Mouse (Mus musculus): Measurements from ENCODE around the gene Tph2.
"Not testable (repeated sequence)": the region's sequence is repeated elsewhere in the genome, so short reads cannot be mapped to it uniquely, and the experiment has no call there.

Tph2 gene

DNA sequence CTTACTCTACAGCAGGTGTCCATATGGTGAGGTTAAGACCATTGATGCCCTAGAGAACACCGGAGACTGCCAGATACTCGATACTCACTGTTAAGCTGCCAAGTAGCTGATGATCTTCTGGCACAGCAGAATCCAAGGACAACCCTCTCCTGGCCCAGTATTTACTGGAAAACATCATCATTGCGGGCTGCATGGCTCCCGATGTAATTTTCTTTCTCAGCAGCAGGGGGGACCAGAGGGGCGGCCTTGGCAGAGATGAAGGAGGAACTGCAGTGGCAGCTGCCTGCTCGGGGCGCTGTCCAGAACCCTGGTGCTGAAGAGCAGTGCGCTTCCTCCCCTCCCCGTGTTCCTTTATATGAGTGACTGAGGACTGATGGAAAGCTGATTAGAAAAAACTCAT, at the start of gene Tph2:
TSS of gene Tph2 (minus strand) at position 326 of the 400 bp plus-strand sequence.
- DNase-seq (ENCODE audit: low spot score), result peak; percentile 19

DNA sequence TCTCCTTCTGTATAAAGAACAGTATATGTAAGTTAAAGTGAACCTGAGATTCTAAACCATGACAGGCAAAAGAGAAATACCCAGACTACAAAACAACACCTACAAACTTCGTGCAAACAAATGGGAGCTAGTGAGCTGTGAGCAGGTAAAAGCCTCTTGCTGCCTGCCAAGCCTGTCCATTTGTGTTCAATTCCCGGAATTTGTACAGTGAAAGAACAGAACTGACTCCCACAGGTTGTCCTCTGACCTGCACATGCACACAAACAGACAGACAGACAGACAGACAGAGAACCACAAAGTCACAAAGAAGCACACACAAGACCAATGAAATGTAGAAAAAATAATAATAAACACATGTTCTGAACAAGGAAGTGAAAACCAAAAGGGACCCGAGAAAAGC, 49.0 kb upstream of the Tph2 start:
- no peak for DNase-seq (ENCODE audit: low spot score)

DNA sequence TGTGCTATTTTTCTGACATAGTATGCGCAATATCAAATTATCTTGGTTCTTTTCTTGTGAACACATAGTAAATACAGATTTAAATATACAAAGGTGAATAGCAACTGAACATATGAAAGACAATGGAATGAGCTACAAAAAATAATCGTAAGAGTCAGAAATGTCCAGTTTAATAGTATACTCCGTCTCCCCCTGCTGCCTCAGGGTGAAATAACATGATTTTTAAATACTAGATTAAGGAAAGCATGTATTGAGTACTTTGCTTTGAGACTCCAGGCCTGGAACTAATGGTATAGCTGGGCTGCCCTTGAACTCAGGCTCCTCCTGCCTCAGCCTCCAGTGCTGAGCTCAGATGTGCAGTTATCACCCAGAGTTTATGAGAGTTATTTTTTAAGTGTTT, 47.7 kb upstream of the Tph2 start:
- DNase-seq (ENCODE audit: low spot score), result no peak

DNA sequence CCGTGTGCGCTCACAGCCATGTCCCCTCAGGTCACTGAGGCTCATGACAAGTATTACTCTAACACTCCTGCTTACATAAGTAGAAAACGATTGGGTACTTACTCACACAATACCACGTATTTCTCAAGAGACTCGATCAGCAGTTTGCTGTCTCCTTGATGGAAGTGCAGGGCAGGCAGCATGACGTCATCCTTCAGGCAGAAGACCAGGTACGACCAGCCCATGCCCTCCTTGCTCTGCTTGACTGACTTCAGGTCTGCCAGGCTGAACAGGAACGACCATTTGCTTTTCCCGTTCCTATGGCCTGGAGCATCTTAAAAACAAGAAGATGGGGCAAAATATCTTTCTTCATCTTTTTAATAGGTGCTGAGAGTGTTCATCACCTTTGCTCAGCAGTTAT, 44.2 kb upstream of the Tph2 start:
- DNase-seq (ENCODE audit: low spot score), result no peak

DNA sequence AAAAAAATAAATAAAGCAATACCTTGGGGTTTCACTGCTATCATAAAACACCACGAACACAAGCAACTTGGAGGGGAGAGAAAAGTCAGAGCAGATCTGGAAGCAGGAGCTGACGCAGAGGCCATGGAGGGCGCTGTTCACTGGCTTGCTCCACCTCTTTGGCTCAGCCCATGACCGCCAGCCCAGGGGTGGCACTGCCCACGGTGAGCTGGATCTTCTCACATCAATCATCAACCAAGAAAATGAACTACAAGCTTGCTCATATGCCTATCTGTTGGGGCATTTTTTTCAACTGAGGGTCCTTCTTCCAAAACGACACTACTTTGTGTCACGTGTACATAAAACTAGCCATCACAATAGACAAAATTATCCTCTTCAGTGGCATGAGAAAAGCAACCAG, 41.8 kb upstream of the Tph2 start:
- DNase-seq (ENCODE audit: low spot score), result no peak

DNA sequence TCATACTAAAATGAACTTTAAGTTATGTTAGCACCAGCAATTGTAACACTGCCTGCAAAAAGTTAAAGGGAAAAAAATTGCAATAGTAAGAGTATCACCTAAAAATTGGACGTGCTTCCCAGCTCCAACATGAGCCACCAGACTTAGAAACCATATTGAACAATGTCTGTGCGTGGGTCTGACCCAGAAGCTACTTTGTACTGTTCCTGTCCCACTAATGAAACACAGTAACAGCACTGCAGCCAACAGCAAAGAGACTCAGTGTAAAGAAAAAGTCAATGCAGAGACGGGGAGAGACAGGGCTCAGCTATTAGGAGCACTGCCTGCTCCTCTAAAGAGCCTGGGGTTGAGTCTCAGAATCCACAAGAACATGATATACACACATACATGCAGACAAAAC, 39.0 kb upstream of the Tph2 start:
- DNase-seq (ENCODE audit: low spot score), result no peak

DNA sequence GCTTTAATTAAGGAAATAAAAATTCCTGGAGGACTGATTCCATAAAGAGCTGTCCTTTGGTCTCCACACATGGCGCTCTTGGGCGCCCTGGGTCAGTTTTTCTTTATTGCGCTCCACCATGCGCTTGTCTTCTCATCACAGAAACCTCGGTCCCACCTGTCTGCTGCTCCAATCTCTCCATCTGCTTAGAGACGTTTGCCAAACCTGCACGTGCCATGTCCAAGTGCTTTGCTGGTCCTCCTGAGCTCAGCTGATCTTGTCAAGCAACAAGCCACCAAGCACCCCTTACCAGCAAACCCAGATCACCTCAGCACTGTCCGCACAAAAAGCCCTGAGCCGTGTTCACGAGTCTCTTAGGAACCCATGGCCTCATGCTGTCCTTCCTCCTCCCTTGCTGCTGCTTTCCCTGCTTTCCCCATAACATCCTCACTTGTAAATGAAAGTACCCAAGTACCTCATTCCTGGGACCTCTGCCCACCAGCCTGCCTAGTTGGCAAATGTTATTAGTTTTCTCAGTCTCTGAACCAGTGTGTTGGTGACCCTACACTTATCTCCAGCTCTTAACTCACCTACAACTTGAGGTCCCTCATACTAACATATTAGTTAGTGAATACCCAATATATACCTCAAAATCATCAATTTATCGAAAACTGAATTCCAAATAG, 28.2 kb upstream of the Tph2 start:
- DNase-seq (ENCODE audit: low spot score), result no peak

DNA sequence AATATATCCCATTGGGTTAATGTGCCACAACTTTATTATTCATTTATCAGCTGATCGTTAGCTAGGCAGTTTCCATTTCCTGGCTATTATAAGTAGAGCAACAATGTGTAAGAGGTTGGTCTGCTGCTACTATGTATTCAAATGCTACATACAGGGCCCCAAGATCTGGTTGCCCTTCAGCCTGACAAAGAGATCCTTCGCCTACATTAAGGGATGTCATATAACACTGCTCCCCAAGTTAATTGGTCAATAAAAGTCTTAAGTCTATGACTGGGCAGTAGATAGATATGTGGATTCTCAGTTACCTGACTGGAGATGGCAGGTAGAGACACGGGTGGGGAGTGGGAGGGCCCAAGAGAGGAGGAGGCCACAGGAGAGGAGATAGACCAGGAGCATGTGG, 21.0 kb upstream of the Tph2 start:
- DNase-seq (ENCODE audit: low spot score), result no peak

DNA sequence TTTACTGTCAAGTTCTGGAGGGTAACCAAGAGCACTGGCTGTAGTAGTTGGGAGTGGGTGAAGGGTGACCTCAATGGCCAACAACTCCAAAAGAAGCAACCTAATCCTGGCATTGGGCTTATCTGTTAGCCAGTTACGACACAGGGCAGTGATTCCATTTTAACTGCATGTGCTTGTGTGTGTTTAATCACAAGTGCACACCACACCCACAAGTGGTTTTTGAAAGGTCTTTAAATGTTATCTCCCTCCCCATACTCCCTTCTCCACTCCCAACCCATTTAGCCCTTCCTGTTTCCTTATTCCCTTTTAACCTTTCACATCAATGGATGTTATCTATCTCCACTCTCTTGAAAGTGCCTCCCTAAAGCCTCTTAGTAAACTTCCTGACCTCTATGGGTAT, 20.5 kb upstream of the Tph2 start:
- no peak for DNase-seq (ENCODE audit: low spot score)

DNA sequence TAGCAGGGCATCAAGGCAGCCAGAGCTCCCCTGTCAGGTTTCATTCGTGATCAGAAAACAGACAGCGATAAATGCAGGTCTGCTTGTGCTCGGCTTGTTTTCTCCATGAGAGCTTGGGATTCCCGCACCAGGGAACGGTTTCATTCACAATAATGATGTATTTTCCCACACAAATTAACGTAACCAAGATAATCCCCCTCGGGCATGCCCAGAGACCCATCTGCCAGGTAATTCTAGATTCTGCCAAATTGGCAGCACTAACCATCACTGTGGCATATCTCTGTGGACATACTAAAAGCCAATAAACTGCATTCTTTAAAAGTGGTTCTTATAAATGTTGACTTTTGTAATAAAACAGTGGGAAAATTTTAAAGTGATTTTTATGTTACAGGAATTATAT, 6.4 kb upstream of the Tph2 start:
- no peak for DNase-seq (ENCODE audit: low spot score)

DNA sequence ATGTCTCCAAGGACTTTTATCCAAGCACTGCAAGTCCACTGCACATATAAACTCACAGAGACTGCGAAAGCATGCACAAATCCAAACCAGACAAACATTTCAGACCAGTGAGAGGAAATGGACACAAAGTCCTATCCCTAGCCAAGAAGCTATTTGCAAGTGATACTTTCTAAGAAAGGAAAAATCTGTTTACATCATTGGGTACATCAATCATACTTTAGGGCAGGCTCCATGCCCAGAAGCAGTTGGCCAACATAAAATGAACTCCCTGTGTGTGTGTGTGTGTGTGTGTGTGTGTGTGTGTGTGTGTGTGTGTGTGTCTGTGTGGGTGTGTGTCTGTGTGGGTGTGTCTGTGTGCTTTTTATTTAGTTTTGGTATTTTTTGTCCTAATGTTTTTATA, 2.6 kb upstream of the Tph2 start:
- DNase-seq (ENCODE audit: low spot score), result no peak

DNA sequence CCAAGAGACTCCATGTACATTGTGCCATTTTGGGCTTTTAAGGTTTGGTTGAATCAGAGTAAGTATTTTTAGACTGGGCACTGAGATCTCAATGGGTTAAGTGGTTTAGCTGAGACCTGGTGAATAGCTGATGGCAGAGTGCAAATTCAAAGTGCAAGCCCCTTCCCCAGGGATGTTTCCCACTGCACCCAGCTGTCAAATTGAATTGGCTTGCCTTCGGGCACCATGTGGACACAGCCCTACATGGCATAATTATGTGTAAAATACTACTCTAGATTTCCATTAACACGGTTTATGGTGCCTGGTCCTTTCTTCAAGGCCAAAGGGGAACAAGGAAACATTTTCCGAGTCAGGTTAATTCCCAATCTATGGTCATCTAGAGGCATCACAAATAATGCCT, 3.8 kb downstream of the Tph2 start:
- DNase-seq (ENCODE audit: low spot score), result no peak

DNA sequence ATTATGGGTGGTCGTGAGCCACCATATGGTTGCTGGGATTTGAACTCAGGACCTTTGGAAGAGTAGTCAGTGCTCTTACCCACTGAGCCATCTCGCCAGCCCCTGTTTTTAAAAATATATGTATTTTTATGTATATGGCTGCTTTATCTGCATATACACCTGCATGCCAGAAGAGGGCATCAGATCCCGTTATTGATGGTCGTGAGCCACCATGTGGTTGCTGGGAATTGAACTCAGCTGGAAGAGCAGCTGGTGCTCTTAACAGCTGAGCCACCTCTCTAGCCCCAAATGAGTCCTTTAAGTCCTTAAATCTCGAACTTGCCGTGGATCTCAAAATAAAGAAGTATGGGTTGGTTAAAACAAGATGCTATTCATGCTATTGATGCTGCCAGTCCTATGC, 6.8 kb downstream of the Tph2 start:
- not testable (repeated sequence) for DNase-seq (ENCODE audit: low spot score)

DNA sequence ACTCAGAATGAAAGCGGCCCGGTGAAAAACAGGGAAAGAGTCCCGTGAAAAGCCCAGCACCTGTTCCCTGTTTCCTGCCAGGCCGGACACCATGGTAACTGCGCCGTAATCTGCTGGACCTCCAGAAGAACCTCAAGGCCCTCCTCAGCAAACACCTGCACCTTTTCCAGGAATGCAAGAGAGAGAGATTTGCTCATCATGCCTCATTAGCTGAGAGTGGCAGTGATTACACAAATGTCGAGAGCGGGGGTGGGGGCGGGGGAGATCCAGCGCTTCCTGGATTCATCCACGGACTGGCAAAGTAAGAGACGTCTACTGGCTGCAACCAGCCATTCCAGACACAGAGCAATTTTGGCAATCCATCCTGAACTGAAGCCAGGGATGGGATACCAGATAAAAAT, 9.2 kb downstream of the Tph2 start:
- no peak for DNase-seq (ENCODE audit: low spot score)

DNA sequence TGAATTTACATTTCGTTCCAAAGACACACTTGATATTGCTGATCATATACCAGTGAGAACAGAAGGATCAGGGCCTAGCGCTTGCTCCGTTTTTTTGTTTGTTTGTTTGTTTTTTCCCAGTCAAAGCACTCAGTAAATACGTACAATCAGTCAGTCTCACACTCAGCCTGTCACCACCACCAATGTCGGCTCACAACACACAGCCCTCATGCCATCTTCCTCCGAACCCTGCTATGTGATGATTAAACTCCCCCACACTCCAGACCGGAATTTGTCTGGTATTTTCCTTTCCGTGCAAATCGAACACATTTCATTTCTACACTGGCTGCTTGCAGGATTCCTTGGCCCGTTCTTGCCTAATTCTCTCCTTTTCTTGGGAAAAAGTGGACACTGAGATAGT, 11.5 kb downstream of the Tph2 start:
- DNase-seq (ENCODE audit: low spot score), result no peak

DNA sequence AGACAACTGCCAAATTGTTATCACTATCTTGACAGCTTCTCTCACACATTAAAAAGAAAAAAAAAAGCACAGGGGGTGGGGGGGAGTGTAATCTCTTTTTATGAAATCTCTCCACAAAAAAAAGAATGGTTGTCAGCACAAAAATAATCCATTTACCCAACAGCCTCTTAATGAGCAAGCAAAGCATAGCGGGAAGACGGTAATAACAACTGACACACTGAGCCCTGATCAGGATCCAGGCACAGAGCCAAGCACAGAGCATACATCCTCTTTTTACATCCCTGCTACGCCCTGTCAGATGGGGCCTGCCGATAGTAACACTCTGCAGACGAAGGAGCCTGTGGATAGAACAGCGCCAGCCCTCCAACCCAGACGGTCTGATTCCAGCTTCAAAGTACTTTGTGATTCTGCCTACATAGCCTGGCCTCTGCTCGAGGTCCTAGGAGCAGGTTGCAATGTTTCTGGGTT, 13.4 kb downstream of the Tph2 start:
- no peak for DNase-seq (ENCODE audit: low spot score)

DNA sequence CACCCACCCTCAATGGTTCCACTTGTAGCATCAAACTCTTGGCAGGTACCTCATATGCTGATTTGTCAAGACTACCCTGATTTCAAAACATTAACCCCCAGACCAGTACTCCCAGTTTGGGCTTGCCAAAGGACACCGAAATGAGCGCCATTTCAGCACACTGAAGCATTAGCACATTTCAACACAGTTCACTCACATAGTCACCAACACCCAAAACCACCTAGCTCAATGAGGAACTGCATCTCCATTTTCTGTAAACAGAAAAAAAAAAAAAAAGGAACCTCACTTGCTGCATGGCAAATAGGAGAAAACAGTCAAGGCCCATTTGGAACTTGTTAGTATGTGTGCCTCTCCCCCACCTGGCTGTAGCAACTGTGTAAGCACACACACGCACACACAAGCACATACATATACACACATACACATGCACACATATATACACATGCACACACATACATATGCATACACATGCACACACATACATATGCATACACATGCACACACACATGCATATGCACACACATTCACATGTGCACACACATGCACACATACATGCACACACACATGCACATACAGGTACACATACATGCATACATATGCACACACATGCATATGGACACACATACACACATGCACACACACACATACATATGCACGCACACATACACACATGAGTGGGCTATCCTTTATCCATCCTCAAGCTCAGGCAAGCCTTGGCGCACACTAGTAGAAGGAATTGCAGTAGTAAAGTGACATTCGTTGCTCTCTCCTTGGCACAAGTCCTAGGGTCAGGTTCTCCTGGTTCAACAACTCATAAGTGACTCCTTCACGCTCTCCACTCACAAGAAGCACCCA, 14.1 kb downstream of the Tph2 start:
- DNase-seq (ENCODE audit: low spot score), result no peak

DNA sequence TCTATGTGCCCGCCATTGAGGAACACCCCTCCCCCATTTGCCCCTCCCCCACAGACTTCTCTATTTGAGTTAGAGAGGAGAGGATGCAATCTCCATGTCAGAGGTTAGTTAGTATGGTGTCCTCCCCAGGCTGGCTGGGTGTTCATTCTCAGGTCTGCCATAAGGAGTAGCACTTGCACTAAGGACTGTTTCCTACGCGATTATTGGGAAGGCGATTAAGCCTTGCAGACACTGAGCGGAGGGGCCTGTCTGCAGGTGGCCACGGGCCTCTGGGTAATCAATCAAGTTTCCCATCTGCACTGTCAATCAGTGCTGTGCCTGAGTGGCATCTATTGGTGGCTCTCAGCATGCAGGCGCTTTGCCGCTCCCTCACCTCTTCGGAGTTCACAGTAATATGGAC, 15.4 kb downstream of the Tph2 start:
- no peak for DNase-seq (ENCODE audit: low spot score)

DNA sequence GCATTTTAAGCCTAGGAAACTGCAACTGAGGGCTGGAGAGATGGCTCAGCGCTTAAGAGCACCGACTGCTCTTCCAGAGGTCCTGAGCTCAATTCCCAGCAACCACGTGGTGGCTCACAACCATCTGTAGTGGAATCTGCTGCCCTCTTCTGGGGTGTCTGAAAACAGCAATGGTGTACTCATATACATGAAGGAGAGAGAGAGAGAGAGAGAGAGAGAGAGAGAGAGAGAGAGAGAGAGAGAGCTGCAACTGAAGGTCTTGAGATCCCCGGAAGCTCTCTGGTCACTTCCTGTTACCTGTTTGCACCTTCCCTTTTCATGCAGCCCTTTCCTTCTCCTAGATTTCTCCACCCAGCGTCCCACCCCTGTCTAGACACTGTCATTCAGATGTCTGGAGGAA, 24.5 kb downstream of the Tph2 start:
- DNase-seq (ENCODE audit: low spot score), result no peak

DNA sequence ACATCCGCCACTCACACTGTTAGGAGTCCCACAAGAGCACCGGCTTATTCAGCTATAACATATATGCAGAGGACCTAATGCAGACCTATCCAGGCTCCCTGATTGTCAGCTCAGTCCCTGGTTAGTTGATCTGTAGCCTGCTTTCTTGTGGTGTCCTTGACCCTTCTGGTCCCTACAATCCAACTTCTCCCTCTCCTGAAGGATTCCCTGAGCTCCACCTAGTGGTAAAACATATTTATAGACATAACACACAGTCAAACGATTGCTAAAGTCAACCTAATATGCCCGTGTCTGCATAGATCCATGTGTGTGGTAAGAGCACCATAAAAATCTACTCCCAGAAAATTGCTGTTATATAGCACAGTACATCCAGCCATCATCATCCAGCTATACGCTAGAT, 37.5 kb downstream of the Tph2 start:
- DNase-seq (ENCODE audit: low spot score), result no peak

DNA sequence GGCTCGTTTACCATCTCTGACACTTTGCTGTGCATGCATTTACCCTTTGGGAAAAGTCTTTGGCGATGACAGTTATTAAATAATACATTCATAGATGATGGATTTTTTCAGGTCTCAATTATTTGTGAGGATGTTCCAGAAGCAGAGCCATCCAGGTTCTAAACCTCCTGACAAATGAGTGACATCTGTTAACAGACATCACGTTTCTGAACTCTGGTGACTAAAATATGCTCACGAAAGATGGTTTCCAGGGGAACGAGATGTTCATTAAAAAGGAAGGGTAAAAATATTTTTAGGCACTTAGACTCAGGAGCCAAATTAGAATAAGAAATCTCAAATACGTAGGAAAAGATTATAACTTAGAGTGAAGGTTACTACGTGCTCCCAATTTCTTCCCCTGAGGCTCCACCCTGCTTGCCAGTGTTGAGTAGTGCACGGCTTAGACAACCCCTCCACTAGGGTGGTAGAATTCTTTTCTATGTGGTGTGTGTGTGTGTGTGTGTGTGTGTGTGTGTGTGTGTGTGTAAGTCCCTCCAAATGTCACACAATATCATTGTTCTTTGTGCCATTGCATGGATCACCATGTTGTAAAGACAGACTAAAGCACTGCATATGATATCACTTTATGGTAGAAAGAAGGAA, 38.4 kb downstream of the Tph2 start:
- no peak for DNase-seq (ENCODE audit: low spot score)

DNA sequence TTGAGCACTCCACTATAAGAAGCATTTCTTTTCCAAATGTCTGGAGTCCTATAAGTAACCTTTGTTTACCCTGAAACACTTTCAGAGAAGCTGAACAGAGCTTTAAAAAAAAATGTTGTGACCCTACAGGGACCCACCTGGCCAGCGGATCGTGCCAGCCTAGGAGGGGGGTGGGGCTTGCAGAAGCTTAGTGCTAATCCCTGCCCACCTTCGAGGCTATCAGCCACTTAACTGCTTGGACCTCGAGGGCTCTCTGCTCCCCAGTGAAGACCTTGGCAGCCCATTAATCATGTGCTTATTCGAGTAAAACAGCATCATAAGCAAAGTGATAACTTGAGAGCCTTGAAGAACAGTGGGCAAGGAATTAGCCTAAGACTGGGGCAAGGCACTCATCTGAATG, 40.3 kb downstream of the Tph2 start:
- no peak for DNase-seq (ENCODE audit: low spot score)

DNA sequence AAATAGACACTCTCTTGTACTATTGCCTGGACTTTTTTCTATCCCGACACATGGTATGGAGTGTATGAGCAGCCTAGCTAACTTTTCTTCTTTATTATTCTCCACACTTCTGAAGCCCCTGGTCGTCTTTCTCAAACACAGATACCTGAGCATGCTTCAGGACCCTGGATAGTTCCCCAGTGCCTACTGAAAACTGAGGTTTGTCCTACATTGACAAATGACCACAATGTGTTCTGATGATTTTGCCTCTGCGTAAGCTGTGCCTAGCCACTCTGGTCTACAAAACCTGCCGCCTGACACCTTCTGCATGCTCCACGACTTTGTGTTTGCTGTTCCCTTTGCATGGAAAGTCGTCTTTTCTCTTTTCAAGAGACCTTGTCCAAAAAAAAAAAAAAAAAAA, 41.2 kb downstream of the Tph2 start:
- DNase-seq (ENCODE audit: low spot score), result no peak
